ENCODE assay signal across 12 mouse cellular contexts in the genomic region with DNA sequence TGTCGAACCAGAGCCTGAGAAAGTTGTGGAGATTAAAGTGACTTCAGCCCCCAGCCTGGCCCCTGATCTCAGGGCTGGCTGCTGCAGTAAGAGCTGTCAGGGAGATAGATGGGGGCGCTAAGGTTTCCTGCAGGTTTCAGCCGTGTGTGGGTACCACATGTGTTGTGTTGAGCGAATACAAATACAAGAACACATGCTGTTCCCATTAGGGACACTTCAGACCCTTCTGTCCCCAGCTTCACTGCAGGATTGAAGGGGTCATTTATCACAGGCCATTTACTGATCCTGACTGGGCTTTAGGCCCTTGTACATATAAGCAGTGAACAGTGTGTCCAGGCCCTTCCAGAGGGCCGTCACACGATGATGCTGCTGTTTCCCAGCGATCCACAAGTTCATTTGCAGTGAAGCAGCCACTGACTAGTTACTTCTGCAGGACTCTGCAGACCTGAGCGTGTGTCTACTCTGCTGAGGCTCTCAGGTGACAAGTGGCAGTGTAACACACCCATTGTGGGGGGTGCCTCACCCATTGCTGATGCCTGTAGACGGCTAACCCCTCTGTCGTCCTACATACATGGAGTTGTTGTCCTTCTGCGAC.
DNase-seq lines count a peak whose midpoint lies in the region; ATAC-seq lines count a peak whose summit lies in the region.
"Had no signal": no experiment of that assay in that cellular context is flagged by ENCODE, and none has a peak within 500 bp of the region (broad histone marks: within the 10 kb centered on the region; RNA-seq: fewer than 3 reads in every experiment).

No protein-coding gene starts in this region.

- DNase-seq in heart, postnatal 14 days, result no peak
- peak; percentile 81 for DNase-seq in embryo, embryonic 10 days (ENCODE audit: low spot score)
- DNase-seq in midbrain, embryonic 11.5 days (ENCODE audit: low spot score, missing footprints), result peak; percentile 82
- no peak for DNase-seq in adrenal gland, postnatal 36 days
- no peak for DNase-seq in adrenal gland, postnatal 25 days
- no peak for DNase-seq in layer of hippocampus, adult 9-10 months (ENCODE audit: low spot score)
- DNase-seq: cerebellum, postnatal 10 days; gastrocnemius, postnatal 36 days; layer of hippocampus, postnatal 36 days had no signal

- ATAC-seq in heart, embryonic 15.5 days (replicated peaks; ENCODE audit: insufficient number of reproducible peaks, insufficient read depth, low FRiP score, low read depth), result no peak
- no peak for ATAC-seq in embryonic facial prominence, embryonic 15.5 days (ENCODE audit: insufficient number of reproducible peaks, low FRiP score, low TSS enrichment, low read depth)
- no peak; the same call in 1 of the 2 replicates for ATAC-seq in midbrain, embryonic 11.5 days (ENCODE audit: low FRiP score)

- no peaks in the 10 kb centered on the region for H3K36me3 ChIP-seq in heart, embryonic 15.5 days
- no peaks in the 10 kb centered on the region for H3K36me3 ChIP-seq in embryonic facial prominence, embryonic 15.5 days
- no peaks in the 10 kb centered on the region for H3K36me3 ChIP-seq in midbrain, embryonic 11.5 days (ENCODE audit: control insufficient read depth, insufficient read depth, low read length)

- H3K27ac ChIP-seq in heart, embryonic 15.5 days, result peak overlapping the region; percentile 81
- H3K27ac ChIP-seq in embryonic facial prominence, embryonic 15.5 days (replicated peaks), result peak overlapping the region; percentile 51
- no peak overlapping the region for H3K27ac ChIP-seq in midbrain, embryonic 11.5 days (ENCODE audit: low read depth, low read length)

- no peaks in the 10 kb centered on the region for H3K9me3 ChIP-seq in heart, embryonic 15.5 days (replicated peaks)
- H3K9me3 ChIP-seq in embryonic facial prominence, embryonic 15.5 days (replicated peaks), result no peaks in the 10 kb centered on the region
- H3K9me3 ChIP-seq in midbrain, embryonic 11.5 days (ENCODE audit: control insufficient read depth, low read length), result no peaks in the 10 kb centered on the region

- H3K4me3 ChIP-seq in heart, embryonic 15.5 days, result no peak overlapping the region
- no peak overlapping the region for H3K4me3 ChIP-seq in embryonic facial prominence, embryonic 15.5 days (replicated peaks)
- H3K4me3 ChIP-seq in midbrain, embryonic 11.5 days (ENCODE audit: low read depth, low read length), result no peak overlapping the region
- H3K4me3 ChIP-seq: myocyte had no signal

- no peak overlapping the region for H3K4me2 ChIP-seq in heart, embryonic 15.5 days
- H3K4me2 ChIP-seq in embryonic facial prominence, embryonic 15.5 days (replicated peaks), result no peak overlapping the region
- H3K4me2 ChIP-seq in midbrain, embryonic 11.5 days, result no peak overlapping the region

- H3K27me3 ChIP-seq in heart, embryonic 15.5 days, result no peaks in the 10 kb centered on the region
- no peaks in the 10 kb centered on the region for H3K27me3 ChIP-seq in embryonic facial prominence, embryonic 15.5 days
- H3K27me3 ChIP-seq in midbrain, embryonic 11.5 days (ENCODE audit: control insufficient read depth, insufficient read depth, low read length), result no peaks in the 10 kb centered on the region

- no peak overlapping the region for H3K9ac ChIP-seq in heart, embryonic 15.5 days
- H3K9ac ChIP-seq in embryonic facial prominence, embryonic 15.5 days, result no peak overlapping the region
- H3K9ac ChIP-seq in midbrain, embryonic 11.5 days (ENCODE audit: low read length), result no peak overlapping the region

- 47% methylated on average over 11 of the region's 11 CpGs for WGBS in heart, embryonic 15.5 days
- WGBS in embryonic facial prominence, embryonic 15.5 days, result 40% methylated on average over 11 of the region's 11 CpGs
- 53% methylated on average over 11 of the region's 11 CpGs for WGBS in midbrain, embryonic 11.5 days

- intact Hi-C loops in heart, postnatal 14 days (cut with DNase I), result no loop called here

- H3K4me1 ChIP-seq in heart, embryonic 15.5 days (replicated peaks), result peaks cover 42% of the 10 kb centered on the region
- H3K4me1 ChIP-seq in embryonic facial prominence, embryonic 15.5 days, result peaks cover 48% of the 10 kb centered on the region
- peaks cover 38% of the 10 kb centered on the region for H3K4me1 ChIP-seq in midbrain, embryonic 11.5 days (ENCODE audit: control insufficient read depth, insufficient read depth, low read length)

Comparison
In these comparisons a context has a peak if more than half of its experiments do, and no peak if none do; other contexts are left out.
1. DNase-seq: peak in embryo, embryonic 10 days (single experiment) and midbrain, embryonic 11.5 days (single experiment); none in heart, postnatal 14 days (0 of 2), adrenal gland, postnatal 36 days (0 of 2), adrenal gland, postnatal 25 days (single experiment) and layer of hippocampus, adult 9-10 months (single experiment).